Mouse (Mus musculus): ENCODE results near the gene Gm20379. TPM values are rescaled to one million over a fixed set of nuclear protein-coding genes. Genes with fewer than 3 reads are reported as not detected.

The Gm20379 gene
- total RNA-seq, 2 experiments from 2014 or later, result not detected

DNA sequence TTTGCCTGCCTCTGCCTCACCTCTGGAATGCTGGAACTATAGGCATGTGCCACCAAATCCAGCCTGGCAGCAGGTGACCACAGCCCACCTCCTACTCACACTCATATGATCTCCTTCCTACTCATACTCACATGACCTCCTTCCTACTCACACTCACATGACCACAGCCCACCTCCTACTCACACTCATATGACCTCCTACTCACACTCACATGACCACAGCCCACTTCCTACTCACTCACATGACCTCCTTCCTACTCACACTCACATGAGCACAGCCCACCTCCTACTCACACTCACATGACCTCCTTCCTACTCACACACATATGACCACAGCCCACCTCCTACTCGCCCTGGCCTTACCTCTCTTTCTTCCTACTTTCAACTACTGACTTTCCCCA lies 31.1 kb downstream of the Gm20379 start:
- DNase-seq, result no peak

DNA sequence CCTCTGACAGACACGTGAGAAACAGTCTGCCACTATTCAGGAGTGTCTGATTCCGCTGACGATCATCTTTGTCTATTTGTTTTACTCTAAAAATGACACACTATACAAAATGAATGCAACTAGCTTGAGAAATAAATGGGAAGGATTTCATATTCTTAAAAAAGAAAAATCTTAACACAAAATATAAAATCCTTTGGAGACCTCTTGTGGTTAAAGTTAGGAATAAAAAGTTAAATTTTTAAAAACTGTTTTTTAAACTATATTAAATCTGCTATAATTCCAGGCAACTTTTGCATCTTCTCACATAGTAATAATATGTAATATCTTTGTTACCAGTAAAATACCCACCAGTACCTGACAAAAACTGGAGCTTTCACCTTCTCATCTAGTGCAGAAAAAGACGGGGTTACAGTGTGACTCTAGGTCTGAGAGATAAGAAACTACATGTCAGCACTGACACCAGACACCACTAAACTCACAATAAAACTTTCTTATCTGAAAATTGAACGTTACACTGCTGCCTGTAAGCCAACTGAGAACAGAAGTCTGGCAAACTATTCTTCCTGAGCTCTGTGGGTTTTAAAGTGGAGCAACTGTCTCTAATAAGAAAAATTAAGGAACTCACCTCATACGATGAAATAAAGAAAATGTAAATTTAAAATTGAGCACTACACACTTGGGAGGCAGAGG lies 32.1 kb downstream of the Gm20379 start:
- no peak for DNase-seq

DNA sequence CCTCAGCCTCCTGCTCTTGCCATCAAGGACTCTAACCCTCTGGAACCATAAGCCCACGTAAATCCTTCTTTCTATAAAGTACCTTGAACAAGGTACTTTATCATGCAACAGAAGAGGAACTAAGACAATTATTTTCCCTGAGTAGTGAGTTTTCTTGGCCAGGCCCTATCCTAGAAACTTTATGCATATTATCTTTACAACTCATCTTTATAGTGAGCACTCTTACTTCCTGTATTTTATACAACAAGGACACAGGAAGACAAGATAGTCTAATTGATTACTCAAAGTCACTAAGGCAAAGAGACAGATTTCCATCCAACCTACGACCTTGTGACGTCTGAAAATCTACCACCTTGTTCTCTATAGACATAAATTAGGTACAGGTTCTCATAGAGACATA lies 34.0 kb downstream of the Gm20379 start:
- no peak for DNase-seq

DNA sequence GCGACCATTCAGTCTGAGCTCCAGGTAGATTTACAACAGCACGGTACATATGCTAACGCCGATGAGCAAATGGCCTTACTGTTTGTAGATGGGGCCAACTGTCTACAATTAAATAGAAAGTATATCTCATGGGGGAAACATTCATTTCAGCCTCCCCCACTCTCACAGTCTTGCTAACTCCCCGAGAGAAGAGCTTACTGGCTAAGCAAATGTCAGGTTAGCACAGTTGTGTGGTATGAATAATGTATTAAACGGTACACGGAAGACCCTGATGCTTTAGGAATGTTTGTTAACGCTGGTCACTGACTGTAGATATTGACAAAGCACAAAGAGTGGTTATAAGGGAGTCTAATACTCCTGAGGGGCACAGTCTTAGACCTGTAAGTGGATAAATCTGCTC lies 38.3 kb downstream of the Gm20379 start:
- DNase-seq, result no peak

DNA sequence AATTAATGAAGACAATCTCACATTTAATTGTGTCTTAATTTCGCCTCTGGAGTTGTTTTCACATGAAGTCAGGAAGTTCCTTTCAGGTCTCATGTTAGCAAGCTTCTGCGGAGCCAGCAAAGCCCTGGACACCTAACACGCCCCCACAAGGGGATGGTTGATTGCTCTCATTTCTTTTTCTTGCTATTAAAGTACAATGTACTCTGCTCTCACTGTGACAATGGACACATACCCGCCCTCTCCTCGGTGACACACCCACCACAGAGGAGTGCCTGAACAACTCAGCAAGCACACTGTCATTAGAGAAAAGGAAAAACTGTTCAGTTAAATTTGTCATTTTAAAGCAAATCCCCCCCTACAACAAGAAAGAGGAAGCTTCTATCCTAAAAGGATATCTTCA lies 40.6 kb downstream of the Gm20379 start:
- DNase-seq, result no peak

DNA sequence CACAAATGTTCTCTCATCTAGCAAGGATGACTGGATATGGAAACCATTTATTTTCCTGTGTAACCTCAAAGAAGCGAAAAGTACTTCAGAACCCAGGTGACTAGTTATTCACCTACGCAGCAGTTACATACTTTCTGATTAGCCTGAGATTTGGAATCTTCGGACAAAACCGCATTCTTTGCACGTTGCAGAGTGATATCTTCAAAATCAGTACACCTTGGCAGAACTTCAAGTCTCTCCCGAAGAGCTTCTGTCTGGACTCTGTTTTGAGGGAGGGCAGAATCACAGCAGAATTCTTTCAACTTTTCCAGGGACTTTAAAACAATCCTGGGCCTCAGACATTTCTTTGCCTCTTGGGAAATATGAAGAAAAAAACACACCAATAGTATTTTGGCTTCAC lies 45.3 kb downstream of the Gm20379 start:
- DNase-seq, result no peak

DNA sequence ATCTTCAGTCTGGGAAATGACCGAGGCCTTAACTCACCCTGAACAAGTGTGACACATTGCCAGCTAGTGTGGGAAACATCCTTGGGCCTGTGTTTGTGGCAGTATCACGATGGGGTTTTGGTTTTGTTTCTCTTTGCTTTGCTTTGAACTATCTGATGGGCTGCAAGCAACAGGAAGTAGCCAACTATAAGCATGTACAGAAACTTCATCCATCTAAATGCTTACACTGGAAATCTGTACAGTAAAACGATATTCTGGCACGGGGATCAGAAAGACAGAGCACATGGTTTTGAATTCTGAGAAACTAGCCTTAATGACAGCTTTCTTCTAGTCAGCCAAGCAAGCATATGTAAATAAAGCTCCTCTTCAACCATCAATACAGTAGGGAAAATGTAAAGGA lies 48.2 kb downstream of the Gm20379 start:
- no peak for DNase-seq

DNA sequence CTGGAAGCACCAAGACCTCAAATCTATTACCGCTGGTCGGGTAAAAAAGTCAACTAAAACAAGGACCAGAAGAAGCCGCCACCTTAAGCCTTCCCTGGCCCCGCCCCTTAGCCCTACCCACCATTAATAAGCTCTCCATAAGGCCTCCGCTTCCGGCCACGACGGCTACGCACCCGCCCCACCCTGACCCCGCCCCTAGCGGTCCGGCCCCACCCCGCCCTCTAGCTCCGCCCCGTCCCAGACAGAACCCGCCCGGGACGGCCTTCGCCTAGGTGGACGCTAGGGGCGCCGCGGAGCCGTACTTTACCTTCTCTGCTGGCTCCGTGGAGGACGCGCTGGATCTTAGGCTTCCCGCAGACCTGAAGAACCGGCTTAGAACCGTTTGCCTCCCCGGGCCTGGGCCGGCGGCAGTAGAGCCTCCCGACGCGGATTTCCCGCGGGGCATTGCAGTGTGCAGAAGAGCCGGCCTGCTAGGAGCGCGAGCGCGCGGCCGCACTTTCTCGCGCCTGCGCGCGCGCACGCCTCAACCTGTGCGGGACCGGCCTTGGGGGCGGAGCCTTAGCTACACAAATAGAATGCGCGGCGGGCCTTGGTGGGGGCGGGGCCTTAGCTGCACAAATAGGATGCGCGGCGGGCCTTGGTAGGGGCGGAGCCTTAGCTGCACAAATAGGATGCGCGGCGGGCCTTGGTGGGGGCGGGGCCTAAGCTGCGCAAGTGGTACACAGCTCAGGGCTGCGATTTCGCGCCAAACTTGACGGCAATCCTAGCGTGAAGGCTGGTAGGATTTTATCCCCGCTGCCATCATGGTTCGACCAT lies 48.9 kb downstream of the Gm20379 start, which contains the start of the genes Dhfr and Msh3:
Dhfr (plus strand) TSS at position 271 of the 816 bp plus-strand sequence.
Msh3 (minus strand) TSS at position 548 of the 816 bp plus-strand sequence.
- DNase-seq, result peak; percentile 98

DNA sequence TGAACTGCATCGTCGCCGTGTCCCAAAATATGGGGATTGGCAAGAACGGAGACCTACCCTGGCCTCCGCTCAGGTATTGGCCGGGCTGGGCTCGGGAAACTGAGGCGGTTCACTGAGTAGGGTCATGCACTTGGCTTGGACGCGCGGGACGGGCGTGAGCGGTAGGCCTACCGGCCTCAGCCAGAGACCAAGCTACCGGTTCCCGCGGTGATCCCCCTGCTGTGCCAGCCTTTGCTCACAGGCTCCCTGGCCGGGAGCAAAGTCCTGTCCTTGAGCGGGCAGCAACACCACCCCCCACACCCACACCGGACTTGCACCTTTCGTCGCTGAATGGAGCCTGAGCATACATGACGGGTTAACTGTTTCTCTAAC lies 49.5 kb downstream of the Gm20379 start:
- no peak for DNase-seq

DNA sequence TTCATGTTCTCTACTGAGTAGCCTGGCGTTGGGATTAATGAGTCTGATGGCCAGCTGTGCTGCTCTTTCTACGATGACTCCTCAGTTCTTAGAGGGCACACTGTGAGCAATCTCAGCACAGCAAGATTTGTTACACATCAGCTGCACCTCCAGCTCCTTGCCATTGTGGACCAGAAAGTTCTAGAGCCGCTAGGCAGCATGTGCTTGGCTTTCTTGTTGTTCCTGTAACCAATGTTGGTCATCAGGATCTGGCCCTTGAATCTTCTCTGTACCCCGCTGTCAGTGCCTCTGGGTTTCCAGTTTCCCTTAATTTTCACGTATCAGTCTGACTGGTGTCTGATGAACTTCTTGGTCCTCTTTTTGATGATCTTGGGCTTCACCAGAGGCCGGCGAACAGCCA lies 50.6 kb downstream of the Gm20379 start:
- no peak for DNase-seq

Other genes starting within 250 kb of the Gm20379 start
- gene Rasgrf2, start 174.3 kb upstream of the Gm20379 start, total RNA-seq (2021), result 1 to 10 TPM; 2.2 to 2.6 TPM
- 1 to 10 TPM; 5.8 to 6.7 TPM for gene Dhfr, start 48.7 kb downstream of the Gm20379 start, total RNA-seq (2021)
- gene Msh3, start 49.0 kb downstream of the Gm20379 start, total RNA-seq (2021), result 10 to 100 TPM; 17.5 to 29.2 TPM
- gene Ankrd34b, start 119.9 kb downstream of the Gm20379 start, total RNA-seq (2021), result under 1 TPM; 0.39 to 0.42 TPM
- gene Fam151b, start 178.0 kb downstream of the Gm20379 start, total RNA-seq (2021), result 1 to 10 TPM; 4.8 to 6.2 TPM
- 10 to 100 TPM; 18.5 to 21.5 TPM for gene Zfyve16, start 224.9 kb downstream of the Gm20379 start, total RNA-seq (2021)

Data from adrenal gland, postnatal 10 days (tissue).